Mouse (Mus musculus): ENCODE data around the gene Grm5. TPM values are rescaled to one million over a fixed set of nuclear protein-coding genes. Genes with fewer than 3 reads are reported as not detected.

Grm5 gene
- polyA plus RNA-seq, 1 experiment = not detected

- no peak overlapping the region for H3K4me3 ChIP-seq (ENCODE audit: insufficient read depth, poor library complexity, severe bottlenecking)
- H3K36me3 ChIP-seq (ENCODE audit: control insufficient read depth, insufficient read depth) = no peaks in the 10 kb centered on the region
- H3K79me3 ChIP-seq (ENCODE audit: low read depth) = no peaks in the 10 kb centered on the region
- no peaks in the 10 kb centered on the region for H3K27me3 ChIP-seq (ENCODE audit: control insufficient read depth, insufficient read depth, insufficient read length)
- H3ac ChIP-seq (ENCODE audit: control insufficient read depth, insufficient read length, low read depth) = no peak overlapping the region
- TF ChIP-seq USF1 (IDR thresholded peaks at IDR 0.05; ENCODE audit: low read depth) = no peak
- no peak for TF ChIP-seq MAX (IDR thresholded peaks at IDR 0.05)
- no peak for TF ChIP-seq MYOG (IDR thresholded peaks at IDR 0.05; ENCODE audit: control insufficient read depth, extremely low read depth, insufficient read length)
- no peak for TF ChIP-seq FOSL1 (IDR thresholded peaks at IDR 0.05; ENCODE audit: insufficient read depth, low read length, poor library complexity, severe bottlenecking)
- TF ChIP-seq CEBPB (IDR thresholded peaks at IDR 0.05; ENCODE audit: low read depth) = no peak
- no peak for TF ChIP-seq CTCF (IDR thresholded peaks at IDR 0.05; ENCODE audit: control insufficient read depth, insufficient read depth, insufficient read length)
- TF ChIP-seq MYOD1 (IDR thresholded peaks at IDR 0.05; ENCODE audit: control insufficient read depth, insufficient read length, low read depth) = no peak
- H3K79me2 ChIP-seq (ENCODE audit: control insufficient read depth, insufficient read depth) = no peaks in the 10 kb centered on the region
These were observed 178.4 kb downstream of the Grm5 start for GRCm38 (mm10) chr7:87762376-87762775.

DNA sequence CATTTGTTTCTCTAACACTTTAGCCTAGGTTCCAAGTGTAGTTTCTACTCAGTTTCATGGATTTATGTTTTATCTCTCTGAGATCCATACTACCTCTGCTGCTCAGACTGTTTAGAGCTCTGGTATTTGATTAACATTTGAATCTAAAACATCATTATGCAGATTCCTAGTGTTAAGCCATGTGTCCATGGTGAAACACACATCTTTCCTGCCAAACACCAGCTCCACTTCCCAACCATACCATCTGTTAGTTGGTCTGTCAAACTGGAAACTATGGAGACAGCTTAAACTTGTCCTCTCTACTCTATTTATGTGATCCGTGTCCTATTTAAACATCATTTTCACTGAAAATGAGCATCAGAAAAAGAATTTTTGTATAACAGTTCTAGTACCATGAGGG lies 203.6 kb downstream of the Grm5 start:
- Histone ChIP-seq H3K4me3 (ENCODE audit: insufficient read depth, poor library complexity, severe bottlenecking) (no peak overlapping the region), H3K36me3 (ENCODE audit: control insufficient read depth, insufficient read depth) (no peaks in the 10 kb centered on the region), H3ac (ENCODE audit: control insufficient read depth, insufficient read length, low read depth) (no peak overlapping the region), H3K79me2 (ENCODE audit: control insufficient read depth, insufficient read depth) (no peaks in the 10 kb centered on the region), H3K79me3 (ENCODE audit: low read depth) (no peaks in the 10 kb centered on the region), H3K27me3 (ENCODE audit: control insufficient read depth, insufficient read depth, insufficient read length) (no peaks in the 10 kb centered on the region)
- TF ChIP-seq MYOD1 (IDR thresholded peaks at IDR 0.05; ENCODE audit: control insufficient read depth, insufficient read length, low read depth) = no peak
- TF ChIP-seq CTCF (IDR thresholded peaks at IDR 0.05; ENCODE audit: control insufficient read depth, insufficient read depth, insufficient read length) = no peak
- TF ChIP-seq USF1 (IDR thresholded peaks at IDR 0.05; ENCODE audit: low read depth) = no peak

GRCm38 (mm10) chr7:87788963-87789362 lies 205.0 kb downstream of the Grm5 start:
- TF ChIP-seq MYOD1 (IDR thresholded peaks at IDR 0.05; ENCODE audit: control insufficient read depth, insufficient read length, low read depth) (no peak), FOSL1 (IDR thresholded peaks at IDR 0.05; ENCODE audit: insufficient read depth, low read length, poor library complexity, severe bottlenecking) (no peak), MYOG (IDR thresholded peaks at IDR 0.05; ENCODE audit: control insufficient read depth, extremely low read depth, insufficient read length) (no peak), CEBPB (IDR thresholded peaks at IDR 0.05; ENCODE audit: low read depth) (no peak), USF1 (IDR thresholded peaks at IDR 0.05; ENCODE audit: low read depth) (no peak), MAX (IDR thresholded peaks at IDR 0.05) (no peak), CTCF (IDR thresholded peaks at IDR 0.05; ENCODE audit: control insufficient read depth, insufficient read depth, insufficient read length) (no peak)
- Histone ChIP-seq H3K79me2 (ENCODE audit: control insufficient read depth, insufficient read depth) (no peaks in the 10 kb centered on the region), H3K36me3 (ENCODE audit: control insufficient read depth, insufficient read depth) (no peaks in the 10 kb centered on the region), H3K4me3 (ENCODE audit: insufficient read depth, poor library complexity, severe bottlenecking) (no peak overlapping the region), H3ac (ENCODE audit: control insufficient read depth, insufficient read length, low read depth) (no peak overlapping the region), H3K27me3 (ENCODE audit: control insufficient read depth, insufficient read depth, insufficient read length) (no peaks in the 10 kb centered on the region), H3K79me3 (ENCODE audit: low read depth) (no peaks in the 10 kb centered on the region)

GRCm38 (mm10) chr7:87793896-87794295 lies 209.9 kb downstream of the Grm5 start:
- H3K36me3 ChIP-seq (ENCODE audit: control insufficient read depth, insufficient read depth) = no peaks in the 10 kb centered on the region
- no peaks in the 10 kb centered on the region for H3K27me3 ChIP-seq (ENCODE audit: control insufficient read depth, insufficient read depth, insufficient read length)
- H3ac ChIP-seq (ENCODE audit: control insufficient read depth, insufficient read length, low read depth) = no peak overlapping the region
- no peaks in the 10 kb centered on the region for H3K79me2 ChIP-seq (ENCODE audit: control insufficient read depth, insufficient read depth)
- H3K4me3 ChIP-seq (ENCODE audit: insufficient read depth, poor library complexity, severe bottlenecking) = no peak overlapping the region
- TF ChIP-seq MYOD1 (IDR thresholded peaks at IDR 0.05; ENCODE audit: control insufficient read depth, insufficient read length, low read depth) (no peak), MAX (IDR thresholded peaks at IDR 0.05) (no peak), MYOG (IDR thresholded peaks at IDR 0.05; ENCODE audit: control insufficient read depth, extremely low read depth, insufficient read length) (no peak), CEBPB (IDR thresholded peaks at IDR 0.05; ENCODE audit: low read depth) (no peak), FOSL1 (IDR thresholded peaks at IDR 0.05; ENCODE audit: insufficient read depth, low read length, poor library complexity, severe bottlenecking) (no peak), USF1 (IDR thresholded peaks at IDR 0.05; ENCODE audit: low read depth) (no peak), CTCF (IDR thresholded peaks at IDR 0.05; ENCODE audit: control insufficient read depth, insufficient read depth, insufficient read length) (no peak)
- H3K79me3 ChIP-seq (ENCODE audit: low read depth) = no peaks in the 10 kb centered on the region

- no peak overlapping the region for H3K4me3 ChIP-seq (ENCODE audit: insufficient read depth, poor library complexity, severe bottlenecking)
- no peaks in the 10 kb centered on the region for H3K79me2 ChIP-seq (ENCODE audit: control insufficient read depth, insufficient read depth)
- no peaks in the 10 kb centered on the region for H3K27me3 ChIP-seq (ENCODE audit: control insufficient read depth, insufficient read depth, insufficient read length)
- H3K36me3 ChIP-seq (ENCODE audit: control insufficient read depth, insufficient read depth) = no peaks in the 10 kb centered on the region
- H3K79me3 ChIP-seq (ENCODE audit: low read depth) = no peaks in the 10 kb centered on the region
- H3ac ChIP-seq (ENCODE audit: control insufficient read depth, insufficient read length, low read depth) = no peak overlapping the region
- TF ChIP-seq MYOD1 (IDR thresholded peaks at IDR 0.05; ENCODE audit: control insufficient read depth, insufficient read length, low read depth) (no peak), FOSL1 (IDR thresholded peaks at IDR 0.05; ENCODE audit: insufficient read depth, low read length, poor library complexity, severe bottlenecking) (no peak), MAX (IDR thresholded peaks at IDR 0.05) (no peak), USF1 (IDR thresholded peaks at IDR 0.05; ENCODE audit: low read depth) (no peak), MYOG (IDR thresholded peaks at IDR 0.05; ENCODE audit: control insufficient read depth, extremely low read depth, insufficient read length) (no peak), CEBPB (IDR thresholded peaks at IDR 0.05; ENCODE audit: low read depth) (no peak)
These were observed 240.9 kb downstream of the Grm5 start for GRCm38 (mm10) chr7:87824898-87825297.

DNA sequence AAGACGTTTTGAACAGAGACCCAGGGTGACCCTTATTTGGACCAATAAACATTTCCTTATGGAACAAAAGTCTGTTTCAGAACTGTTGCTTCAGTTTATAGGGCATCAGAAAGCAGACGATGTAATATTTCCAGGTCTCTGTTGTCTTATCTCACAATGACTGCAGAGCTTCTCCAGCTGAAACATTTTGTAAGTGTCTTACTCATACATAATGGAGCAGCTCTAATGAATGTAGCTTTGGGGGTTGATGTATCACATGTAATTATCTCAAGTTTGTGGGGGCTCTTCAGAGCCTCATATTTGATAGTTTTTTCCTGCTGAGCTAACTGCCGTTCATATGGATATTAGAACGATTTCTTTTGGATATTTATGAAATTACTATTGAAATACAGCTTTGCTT lies 250.7 kb downstream of the Grm5 start:
- Histone ChIP-seq H3K27me3 (ENCODE audit: control insufficient read depth, insufficient read depth, insufficient read length) (no peaks in the 10 kb centered on the region), H3K79me2 (ENCODE audit: control insufficient read depth, insufficient read depth) (no peaks in the 10 kb centered on the region), H3K79me3 (ENCODE audit: low read depth) (no peaks in the 10 kb centered on the region), H3K4me3 (ENCODE audit: insufficient read depth, poor library complexity, severe bottlenecking) (no peak overlapping the region), H3ac (ENCODE audit: control insufficient read depth, insufficient read length, low read depth) (no peak overlapping the region), H3K36me3 (ENCODE audit: control insufficient read depth, insufficient read depth) (no peaks in the 10 kb centered on the region)
- TF ChIP-seq CEBPB (IDR thresholded peaks at IDR 0.05; ENCODE audit: low read depth) (no peak), MAX (IDR thresholded peaks at IDR 0.05) (no peak), MYOG (IDR thresholded peaks at IDR 0.05; ENCODE audit: control insufficient read depth, extremely low read depth, insufficient read length) (no peak), MYOD1 (IDR thresholded peaks at IDR 0.05; ENCODE audit: control insufficient read depth, insufficient read length, low read depth) (no peak), FOSL1 (IDR thresholded peaks at IDR 0.05; ENCODE audit: insufficient read depth, low read length, poor library complexity, severe bottlenecking) (no peak), USF1 (IDR thresholded peaks at IDR 0.05; ENCODE audit: low read depth) (no peak), CTCF (IDR thresholded peaks at IDR 0.05; ENCODE audit: control insufficient read depth, insufficient read depth, insufficient read length) (no peak)

All from C2C12 (cell line).